Mouse (Mus musculus): ENCODE results near the gene Gm49322.
"Not testable (repeated sequence)": the region's sequence is repeated elsewhere in the genome, so short reads cannot be mapped to it uniquely, and the experiment has no call there.

Gene Gm49322

DNA sequence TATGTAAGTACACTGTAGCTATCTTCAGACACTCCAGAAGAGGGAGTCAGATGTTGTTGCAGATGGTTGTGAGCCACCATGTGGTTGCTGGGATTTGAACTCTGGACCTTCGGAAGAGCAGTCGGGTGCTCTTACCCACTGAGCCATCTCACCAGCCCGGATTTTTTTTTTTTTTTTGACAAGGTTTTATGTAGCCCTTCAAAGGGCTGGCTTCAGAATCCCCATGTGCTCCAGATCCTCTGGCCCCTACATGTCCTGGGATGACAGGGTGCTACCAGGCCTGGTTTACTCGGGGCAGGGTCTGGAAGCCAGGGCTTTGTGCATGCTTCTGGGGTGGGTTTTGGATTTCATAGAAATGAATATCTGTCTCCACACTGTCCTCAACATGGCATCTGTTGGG, at the start of gene Gm49322:
TSS of gene Gm49322 (plus strand) at position 301 of the 400 bp plus-strand sequence.
- DNase-seq (ENCODE audit: low spot score) = not testable (repeated sequence)

DNA sequence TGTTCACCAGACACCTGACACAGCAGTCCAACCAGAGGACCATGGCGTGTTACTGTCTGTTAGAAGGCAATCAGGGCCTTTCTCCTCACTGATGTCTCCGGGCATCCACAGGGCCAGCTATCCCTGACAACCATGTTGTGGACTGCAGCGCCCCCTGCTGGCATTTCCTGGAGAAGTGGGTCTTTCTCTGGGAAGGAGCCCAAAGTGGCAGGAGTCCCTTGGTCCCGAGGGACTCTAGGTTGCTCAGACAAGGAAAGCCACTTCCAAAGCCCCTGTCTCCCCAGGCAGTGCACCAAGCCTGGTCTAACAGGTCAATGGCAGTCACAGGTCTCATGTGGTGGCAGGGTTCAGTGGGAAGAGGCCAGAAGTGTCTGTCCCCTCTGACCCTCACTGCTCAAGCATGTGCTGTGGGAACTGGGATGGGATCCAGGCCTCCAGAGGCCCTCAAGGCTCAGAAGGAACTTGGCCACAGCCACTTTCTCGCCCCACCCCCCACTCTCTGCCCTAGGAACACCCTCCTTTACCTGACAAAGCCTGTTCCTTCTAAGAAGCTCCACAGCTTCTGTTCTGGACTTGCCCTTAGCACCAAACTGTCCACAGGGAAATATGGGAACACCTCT, 48.4 kb upstream of the Gm49322 start:
- peak; percentile 75 for DNase-seq (ENCODE audit: low spot score)

DNA sequence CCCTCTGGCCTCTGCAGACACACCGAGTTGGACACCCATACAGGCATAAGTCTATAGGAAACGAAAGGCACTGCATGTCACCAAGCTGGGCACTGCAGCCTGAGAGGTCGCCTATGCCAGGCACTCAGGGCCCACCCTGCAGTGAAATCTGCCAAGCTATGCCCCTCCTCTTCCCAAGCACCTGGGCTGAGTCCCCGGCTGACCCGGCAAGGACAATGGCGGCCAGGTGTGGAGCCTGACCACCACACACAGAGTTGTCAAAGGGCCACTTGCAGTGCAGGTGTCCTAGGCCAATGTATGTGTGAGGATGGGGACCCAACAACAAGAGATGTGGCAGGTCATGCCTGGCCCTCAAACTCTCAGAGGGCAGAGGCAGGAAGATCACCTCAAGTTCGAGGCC, 46.4 kb upstream of the Gm49322 start:
- no peak for DNase-seq (ENCODE audit: low spot score)

DNA sequence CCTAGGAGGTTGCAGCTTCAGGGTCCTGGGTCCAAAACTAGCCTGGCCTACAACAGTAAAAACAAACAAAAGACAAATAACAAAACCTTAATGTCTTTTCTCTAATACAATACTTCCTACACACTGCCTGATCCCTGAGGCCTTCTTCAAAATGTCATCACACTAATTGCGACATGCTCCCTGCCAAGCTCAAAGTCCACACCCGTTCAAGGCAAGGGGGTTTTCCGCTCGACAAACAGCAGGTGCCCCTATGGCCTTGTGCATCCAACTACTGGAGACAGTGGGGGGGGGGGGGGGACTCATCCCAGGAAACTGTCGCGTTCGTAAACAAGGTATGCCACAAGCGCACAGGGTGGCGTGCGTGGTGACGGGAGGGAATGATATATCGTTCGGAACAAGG, 45.2 kb upstream of the Gm49322 start:
- DNase-seq (ENCODE audit: low spot score) = no peak

DNA sequence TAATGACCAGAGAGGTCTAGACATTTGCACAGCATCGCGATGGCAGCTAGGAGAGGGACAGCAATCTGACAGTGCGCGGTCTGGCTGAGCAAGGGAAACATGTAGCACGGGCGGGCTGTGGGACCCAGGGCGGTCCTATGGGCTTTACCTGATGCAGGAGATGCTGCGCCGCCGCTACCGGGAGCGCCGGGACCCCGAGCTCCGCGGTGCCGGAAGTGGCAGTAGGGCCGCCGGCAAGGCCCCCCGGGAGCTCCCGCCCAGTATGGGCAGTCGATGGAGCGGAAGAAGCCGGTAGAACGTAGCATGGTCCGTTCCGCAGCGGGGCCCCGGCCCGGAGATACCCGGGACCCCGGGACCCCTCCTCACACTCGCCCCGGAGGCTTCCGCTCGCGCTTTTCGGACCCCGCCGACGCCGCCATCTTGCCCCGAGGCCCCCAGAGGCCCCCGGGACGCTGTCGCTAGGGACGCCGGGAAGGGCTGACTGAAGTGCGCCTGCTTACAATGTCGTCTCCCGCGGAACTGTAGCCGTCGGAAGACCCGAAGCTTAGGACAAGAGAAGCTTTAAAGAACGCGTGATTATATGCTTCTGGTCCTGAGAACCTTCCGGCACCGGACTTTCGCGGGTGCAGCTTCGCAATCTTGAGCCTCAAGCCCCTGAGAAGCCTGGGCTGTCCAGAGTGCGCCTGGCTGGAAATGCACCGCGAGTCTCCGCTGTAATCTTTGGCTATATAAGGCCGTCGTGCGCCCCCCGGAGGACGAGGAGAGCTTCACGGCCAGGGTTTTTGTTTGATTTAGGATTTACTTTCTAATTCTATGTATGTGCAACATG, 44.5 kb upstream of the Gm49322 start, which contains the start of gene Rexo1:
TSS of gene Rexo1 (minus strand) at position 445 of the 829 bp plus-strand sequence.
- peak; percentile 94 for DNase-seq (ENCODE audit: low spot score)

DNA sequence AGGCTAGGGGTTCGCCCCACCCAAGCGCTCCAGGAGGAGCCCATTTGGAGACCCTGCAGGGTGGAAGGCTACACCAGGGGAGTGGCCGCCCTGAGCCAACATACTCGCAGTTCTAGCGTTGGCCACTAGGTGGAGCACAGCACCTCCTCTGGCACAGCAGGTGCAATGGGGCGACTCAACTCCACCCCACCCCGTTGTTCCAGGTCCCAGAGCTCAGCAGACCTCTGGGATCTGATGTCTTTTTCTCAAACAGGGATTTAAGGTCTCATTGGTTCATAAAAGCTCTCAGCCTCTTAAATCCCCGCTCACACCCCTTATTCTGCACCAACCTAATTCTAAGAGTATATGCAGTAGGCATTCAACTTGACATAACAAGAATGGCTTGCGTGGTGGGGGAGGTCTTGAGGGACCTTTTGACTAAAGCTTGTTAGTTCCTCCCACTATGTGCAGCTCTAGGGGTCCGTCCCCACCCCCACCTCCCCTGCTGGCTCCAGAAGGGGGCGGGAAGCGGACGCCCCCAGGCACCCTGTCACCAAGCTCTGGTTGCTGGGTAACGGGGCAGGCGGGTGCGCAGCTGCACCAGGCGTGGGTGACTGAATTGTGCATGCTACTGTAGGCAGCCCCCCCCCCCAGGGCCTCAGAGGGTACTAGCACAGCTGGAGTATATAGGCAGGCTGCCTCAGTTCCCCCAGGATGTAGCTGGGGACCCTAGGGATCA, 39.3 kb upstream of the Gm49322 start:
- peak; percentile 88 for DNase-seq (ENCODE audit: low spot score)

DNA sequence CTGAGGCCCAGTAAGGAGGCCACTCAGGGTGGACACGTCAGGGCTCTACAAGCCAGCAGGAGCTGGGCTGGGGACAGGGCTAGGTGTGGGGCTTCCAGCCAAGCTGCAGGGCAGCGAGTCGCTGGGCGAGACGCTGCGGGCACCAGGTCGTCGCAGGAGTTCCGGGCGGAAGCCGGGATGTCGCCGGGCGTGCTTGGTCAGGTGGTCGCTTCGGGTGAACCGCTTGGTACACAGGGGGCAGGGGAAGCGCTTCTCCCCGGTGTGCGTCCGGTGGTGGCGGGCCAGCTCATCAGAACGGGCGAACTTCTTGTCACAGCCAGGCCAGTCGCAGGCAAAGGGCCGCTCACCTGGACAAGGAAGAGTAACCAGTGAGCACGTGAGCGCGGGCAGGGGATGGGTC, 36.9 kb upstream of the Gm49322 start:
- no peak for DNase-seq (ENCODE audit: low spot score)

DNA sequence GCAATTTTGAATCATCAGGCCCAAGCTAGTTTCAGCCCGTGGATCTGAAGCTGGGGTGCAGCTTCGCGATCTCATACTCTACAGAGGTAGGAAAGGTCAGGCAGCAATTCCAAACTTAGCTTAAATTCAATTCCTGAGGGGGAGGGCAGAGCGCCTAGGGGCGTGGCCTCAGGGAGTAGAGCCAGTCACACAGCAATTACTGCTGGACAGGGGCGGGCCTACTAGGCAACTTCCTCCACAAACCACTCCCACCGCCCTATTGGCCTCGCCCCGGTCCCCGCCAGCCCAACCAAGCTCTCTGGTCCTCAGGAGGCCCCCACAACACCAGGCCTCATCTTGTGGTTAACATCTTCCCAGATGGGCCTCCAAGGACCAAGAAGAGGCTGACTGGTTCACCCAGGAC, 36.2 kb upstream of the Gm49322 start:
- DNase-seq (ENCODE audit: low spot score) = peak; percentile 65

DNA sequence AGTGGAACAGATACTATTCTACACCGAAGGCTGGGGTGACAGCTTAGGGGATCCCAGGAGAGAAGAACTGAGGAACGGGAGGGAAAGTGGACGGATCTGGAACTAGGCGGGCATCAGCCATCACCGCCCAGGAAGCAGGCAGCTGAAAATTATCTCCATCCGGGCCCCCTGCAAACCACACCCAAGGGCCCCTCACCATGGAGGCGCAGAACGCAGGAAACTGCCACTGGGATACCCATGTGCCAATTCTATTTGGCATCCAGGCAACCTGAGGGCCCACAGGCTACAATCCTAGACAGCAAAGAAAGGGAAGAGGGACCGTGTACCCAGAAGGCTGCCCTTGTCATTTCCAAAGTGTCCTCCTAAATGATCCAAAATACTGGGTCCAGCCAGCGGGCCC, 35.4 kb upstream of the Gm49322 start:
- no peak for DNase-seq (ENCODE audit: low spot score)

DNA sequence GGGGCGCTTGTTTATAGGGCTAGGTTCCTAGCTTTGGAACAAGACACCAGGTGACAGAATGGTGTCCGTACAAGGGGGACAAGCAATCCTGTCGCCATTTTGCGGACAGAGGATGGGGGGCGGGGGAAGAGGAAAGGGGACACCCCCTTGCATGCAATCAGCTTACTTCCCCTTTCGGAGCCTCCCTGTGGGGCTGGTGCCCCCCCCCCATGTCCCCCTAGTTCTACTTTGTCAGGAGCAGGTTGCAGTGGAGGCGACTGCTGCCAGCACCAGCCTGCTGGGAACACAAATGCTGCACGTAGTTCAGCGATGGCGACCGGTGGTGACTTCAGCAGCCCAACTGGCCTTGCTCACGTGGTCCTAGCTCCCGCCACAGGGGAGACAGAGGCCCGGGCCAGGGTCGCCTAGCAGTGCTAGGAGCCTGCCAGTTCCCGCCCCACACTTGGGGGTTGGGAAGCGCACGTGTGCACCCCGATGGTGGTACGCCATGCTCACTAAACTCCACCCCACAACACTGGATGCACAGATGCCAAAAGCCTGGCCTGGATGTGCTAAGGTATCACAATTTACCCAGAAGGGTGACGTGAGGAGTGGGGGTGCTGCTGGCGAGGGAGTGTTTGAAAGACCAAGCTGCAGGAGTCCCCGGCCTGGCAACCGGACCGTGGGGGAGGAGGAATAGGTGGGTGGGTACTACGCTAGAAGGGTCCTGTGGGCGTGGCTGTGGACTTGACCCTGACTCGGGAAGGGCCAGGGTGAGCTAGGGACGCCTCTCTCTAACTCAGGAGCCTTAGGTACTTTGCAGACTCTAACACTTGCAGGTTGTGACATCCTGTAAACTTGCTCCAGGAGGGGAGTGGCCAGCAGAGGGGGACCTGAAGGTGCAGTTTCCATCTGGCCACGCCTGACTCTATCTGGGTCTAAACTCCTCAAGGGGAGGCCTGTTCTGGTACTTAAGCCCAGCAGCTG, 34.7 kb upstream of the Gm49322 start:
- no peak for DNase-seq (ENCODE audit: low spot score)

DNA sequence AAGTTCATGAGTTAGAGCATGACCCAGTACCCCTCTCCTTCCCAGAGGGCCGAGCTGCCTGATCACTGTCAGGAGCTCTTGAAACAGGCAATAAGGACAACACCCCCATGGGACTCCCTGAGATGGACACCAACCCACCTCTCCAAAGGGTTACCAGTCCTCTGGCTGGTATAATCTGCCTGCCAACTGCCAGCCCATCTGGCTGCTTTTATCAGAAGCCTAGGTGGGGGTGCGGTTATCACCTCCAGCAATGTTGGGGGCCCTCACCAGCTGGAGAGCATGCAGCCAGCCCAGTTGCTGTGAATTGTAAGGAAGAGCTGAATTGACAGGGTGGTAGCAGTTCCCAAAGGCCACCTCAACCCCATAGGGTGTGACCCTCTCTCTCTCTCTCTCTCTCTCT, 33.3 kb upstream of the Gm49322 start:
- DNase-seq (ENCODE audit: low spot score) = no peak

DNA sequence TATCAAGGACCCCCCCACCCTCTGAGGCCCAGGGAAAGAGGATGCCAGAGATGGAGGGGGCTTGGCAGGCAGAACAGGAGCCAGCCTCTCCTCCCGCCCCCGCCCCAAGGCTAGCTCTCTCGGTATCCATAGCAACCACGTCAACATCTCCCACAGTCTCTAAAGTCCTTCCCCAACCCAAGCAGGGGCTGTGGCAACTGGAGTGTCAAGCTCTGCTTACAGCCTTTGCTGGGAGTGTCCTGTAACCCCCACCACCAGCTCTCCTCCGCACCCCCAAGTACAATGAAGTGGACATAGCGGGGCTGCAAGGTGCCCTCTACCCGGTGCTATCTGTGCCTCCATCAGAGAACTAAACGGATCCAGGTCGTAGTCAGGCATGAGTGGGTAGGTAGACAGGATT, 31.9 kb upstream of the Gm49322 start:
- DNase-seq (ENCODE audit: low spot score) = no peak

DNA sequence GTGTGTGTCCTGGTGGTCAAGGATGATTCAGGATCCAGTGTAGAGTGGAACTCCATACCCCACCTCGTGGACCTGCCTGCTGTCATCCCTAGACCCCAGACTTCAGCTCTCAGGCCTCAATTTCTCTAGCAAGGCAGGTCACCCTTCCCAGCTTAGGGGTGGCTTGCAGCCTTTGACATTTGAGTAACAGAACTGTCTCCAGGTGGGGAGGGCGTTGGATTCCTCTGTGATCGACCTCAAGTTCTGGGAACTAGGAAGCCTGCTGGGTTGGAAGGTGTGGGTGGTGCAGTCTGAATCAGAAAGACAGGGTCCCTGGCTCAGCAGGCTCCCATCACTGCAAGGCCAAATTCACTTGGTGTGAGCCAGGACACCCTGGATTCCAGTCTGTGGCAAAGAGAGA, 30.9 kb upstream of the Gm49322 start:
- DNase-seq (ENCODE audit: low spot score) = no peak

DNA sequence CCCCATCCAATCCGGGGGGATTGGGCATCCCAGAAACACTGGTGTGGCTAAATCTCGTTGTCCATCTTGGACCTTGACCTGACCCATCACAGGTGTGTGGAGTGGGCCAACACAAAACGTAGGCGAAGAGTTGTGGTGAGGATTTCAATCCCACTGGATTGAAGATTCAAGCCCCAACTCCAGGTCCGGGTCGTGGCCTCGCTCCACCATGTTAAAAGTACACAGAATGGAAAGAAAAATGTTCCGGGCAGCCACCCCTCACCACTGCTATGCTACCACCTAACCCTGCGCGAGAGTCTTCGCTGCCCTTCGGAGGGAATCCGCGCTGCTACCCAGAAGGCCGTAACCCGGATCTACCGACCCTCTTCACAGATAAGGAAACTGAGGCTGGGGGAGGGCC, 29.9 kb upstream of the Gm49322 start:
- no peak for DNase-seq (ENCODE audit: low spot score)

DNA sequence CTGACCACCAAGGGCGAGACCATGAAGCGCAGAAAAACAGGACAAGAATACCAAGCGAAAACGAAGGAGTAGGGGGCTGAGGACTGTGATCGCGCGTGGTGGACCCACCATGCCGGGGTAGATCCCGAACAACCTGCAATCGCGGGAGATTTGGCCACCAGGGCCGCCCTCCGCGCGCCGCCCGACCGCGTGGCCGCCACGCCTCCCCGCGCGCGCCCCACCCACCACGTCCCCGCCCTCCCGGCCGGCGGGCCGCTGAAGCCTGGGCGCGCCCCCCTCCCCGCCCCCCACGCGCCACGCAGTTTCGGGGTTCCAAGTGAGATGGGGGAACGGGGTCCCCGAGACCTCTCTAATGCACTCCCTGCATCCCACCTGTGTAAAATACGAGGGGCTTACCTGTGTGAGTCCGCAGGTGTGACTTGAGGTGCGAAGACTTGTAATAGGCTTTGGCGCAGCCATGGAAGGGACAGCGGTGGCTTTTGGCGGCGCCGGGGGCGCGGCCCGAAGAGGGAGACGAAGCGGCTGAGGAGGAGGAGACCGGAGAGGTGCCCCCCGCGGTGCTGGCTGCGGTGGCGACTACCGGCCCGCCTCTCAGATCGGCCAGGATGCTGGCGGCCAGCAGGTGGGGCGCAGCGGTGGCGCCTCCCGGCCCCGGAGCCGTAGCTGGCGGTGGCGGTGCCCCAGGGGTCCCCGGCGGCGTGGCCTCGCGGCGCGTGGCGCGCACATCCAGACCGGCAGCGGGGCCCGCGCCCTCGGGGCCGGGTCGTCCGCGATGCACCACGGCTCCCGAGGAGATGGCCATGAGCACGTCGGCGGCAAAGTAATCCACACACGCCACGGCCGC, 29.2 kb upstream of the Gm49322 start:
- DNase-seq (ENCODE audit: low spot score) = peak; percentile 65

DNA sequence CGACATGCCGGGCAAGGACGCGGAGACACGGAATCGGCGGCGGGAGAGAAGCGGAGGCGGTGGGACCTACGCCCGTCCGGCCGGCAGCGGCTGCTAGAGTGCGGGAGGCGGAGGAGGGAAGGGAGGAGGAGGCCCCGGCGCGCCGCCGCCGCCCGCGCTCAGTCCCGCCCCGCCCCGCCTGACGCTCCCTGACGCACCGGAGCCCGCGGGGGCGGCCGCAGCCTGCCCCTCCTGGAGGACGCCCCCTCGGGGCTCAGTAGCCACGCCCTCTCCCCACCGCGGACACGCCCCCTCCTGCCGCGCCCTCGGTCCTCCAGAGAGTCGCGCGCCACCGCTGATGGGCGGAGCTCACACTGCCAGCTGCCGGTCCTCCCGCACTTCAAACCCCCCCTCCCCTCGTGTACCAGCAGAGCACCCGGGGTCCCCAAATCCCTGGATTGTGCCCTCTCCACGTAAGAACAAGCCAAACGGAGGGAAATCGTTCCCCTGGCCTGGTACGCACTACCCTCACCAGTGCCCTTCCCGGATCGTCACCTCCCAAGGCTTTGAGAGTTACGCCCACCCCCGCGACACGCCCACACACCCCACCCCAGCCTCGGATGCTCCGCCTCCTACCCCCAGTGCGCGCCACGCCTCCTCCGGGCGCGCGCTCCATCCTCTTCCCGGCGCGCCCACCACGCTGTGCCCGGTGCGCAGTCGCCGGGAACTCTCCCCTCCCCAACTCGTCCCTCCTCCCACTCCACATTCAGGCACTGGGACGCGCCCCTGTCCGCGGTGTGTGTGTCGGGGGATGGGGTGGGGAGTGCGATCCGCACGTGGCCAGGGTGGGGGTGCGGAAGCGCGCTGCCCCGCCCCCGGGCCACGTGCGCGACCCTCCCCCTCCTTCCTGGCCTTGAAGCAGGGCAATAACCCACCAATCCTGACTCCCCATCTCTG, 28.4 kb upstream of the Gm49322 start, which contains the start of gene Klf16:
TSS of gene Klf16 (minus strand) at position 127 of the 936 bp plus-strand sequence.
- DNase-seq (ENCODE audit: low spot score) = peak; percentile 99

DNA sequence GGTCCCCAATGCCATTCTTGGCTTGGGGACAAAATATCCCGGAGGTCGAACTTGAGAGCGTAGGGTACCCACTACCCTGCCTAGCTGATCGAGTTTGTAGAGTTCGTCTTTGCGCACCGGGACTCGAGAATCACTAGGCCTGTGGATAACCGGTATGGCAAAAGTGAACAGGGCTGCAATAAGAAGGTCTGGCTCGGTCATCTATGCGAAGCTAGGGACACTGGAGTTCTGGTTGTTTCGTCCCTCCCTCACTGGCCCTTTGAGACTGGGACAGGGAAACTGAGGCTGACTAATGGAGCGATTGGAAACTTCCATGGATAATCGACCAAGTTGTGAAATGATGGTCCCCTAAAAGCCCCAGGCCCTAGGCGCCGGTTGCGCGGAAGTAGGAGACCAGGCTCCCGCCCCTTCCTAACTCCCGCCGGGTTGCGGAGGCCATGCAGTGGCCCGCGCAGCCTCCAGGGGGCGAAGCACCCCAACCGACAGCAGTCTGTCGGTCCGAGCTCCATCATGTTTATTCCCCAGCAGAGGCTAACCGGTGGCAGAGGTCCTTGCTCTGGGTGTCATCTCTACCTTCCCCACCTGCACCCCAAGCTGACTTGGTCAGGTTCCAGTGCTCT, 27.6 kb upstream of the Gm49322 start:
- peak; percentile 87 for DNase-seq (ENCODE audit: low spot score)

DNA sequence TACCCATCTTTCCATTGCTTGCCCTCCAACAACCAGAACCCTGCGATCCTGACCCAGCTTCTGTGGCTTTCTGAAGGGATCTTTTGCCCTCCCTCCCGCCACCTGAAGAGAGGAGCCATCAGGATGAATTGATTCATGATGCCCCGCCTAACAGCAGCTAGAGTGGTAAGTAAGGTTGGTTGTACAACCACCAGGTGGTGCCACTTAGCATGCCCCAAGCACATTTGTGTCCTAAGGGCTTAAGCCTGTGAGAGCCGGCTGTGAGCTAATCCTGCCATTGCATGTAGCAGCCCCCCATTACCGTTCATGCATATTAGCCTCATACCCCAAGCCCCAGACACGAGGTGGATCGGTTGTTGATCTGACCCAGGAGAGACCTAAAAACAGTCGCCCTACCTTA, 26.9 kb upstream of the Gm49322 start:
- DNase-seq (ENCODE audit: low spot score) = peak; percentile 67

DNA sequence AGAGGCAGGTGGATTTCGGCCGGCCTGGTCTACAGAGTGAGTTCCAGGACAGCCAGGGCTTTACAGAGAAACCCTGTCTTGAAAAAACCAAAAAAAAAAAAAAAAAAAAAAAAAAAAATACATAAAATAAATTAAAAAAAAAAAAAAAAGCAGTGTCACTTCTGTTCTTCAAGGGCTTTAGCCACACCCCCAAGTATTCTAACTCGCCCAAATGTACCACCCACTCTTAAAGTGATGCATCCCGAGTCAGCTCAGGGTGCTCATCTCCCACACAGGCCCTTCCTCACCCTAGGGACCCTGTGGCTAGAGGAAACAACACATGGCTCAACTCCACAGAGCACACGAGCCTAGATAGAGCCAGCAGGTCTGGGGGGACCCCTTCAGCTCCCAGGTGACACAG, 22.8 kb upstream of the Gm49322 start:
- DNase-seq (ENCODE audit: low spot score) = no peak
